Mouse (Mus musculus) midbrain, postnatal 0 days (tissue): Measurements from ENCODE around the gene Dbn1. TPM values are rescaled to one million over a fixed set of nuclear protein-coding genes. Genes with fewer than 3 reads are reported as not detected.

Source experiments
- ATAC-seq: fragments of 200-750 bp; cut with Nextera tagmentation; 2 replicates; pipeline ENCODE4 v1.8.0; 2017; ENCODE audit warnings: moderate number of reproducible peaks, mild to moderate bottlenecking, moderate TSS enrichment, moderate library complexity; ENCODE audit not compliant: low FRiP score
- DNase-seq: peaks from one replicate; pipeline ENCODE4 v3.0.0-alpha.2; 2015; ENCODE audit warnings: low spot score
- H3K27ac ChIP-seq: fragments of 300-500 bp; sonication (generic); 2 replicates; pipeline ENCODE4 v1.5.1; 2014; ENCODE audit warnings: low read depth, mild to moderate bottlenecking, low read length, mixed read lengths
- H3K27me3 ChIP-seq: fragments of 300-500 bp; sonication (generic); 2 replicates; pipeline ENCODE4 v1.6.1; 2014; ENCODE audit warnings: low read length, control low read depth, mixed read lengths; ENCODE audit not compliant: insufficient read depth
- H3K36me3 ChIP-seq: fragments of 300-500 bp; sonication (generic); 2 replicates; pipeline ENCODE4 v1.6.1; 2014; ENCODE audit warnings: low read length, control low read depth, mixed read lengths; ENCODE audit not compliant: insufficient read depth
- H3K4me1 ChIP-seq: fragments of 300-500 bp; sonication (generic); 2 replicates; pipeline ENCODE4 v1.6.1; 2014; ENCODE audit warnings: mild to moderate bottlenecking, control low read depth, antibody characterized with exemption, low read length, mixed read lengths; ENCODE audit not compliant: insufficient read depth
- H3K4me2 ChIP-seq: fragments of 300-500 bp; sonication (generic); 2 replicates; pipeline ENCODE4 v1.6.1; 2014; ENCODE audit warnings: low read depth, mild to moderate bottlenecking, low read length, mixed read lengths; ENCODE audit not compliant: poor library complexity, severe bottlenecking
- H3K4me3 ChIP-seq: fragments of 300-500 bp; sonication (generic); 2 replicates; pipeline ENCODE4 v1.5.1; 2014; ENCODE audit warnings: low read depth, mild to moderate bottlenecking, low read length, moderate library complexity
- H3K9ac ChIP-seq: fragments of 300-500 bp; sonication (generic); replicated peaks from 2 replicates; pipeline ENCODE4 v1.6.1; 2014; ENCODE audit warnings: mild to moderate bottlenecking, low read length, moderate library complexity, mixed read lengths; ENCODE audit not compliant: poor library complexity, severe bottlenecking
- H3K9me3 ChIP-seq: fragments of 300-500 bp; sonication (generic); 2 replicates; pipeline ENCODE4 v1.6.1; 2016; ENCODE audit warnings: low read length, control low read depth
- CTCF ChIP-seq: IDR thresholded peaks from 2 replicates; pipeline ENCODE4 v1.5.1; 2016; ENCODE audit warnings: antibody characterized with exemption, mild to moderate bottlenecking
- WGBS: fragments of 180-500 bp; shearing (Covaris S2); extraction: QIAGEN DNeasy Blood & Tissue Kit; methylation state at CpG from one replicate; pipeline ENCODE4 v1.1.7; 2014; 5-methylcytosine and 5-hydroxymethylcytosine counted together
- polyA plus RNA-seq: library from polyadenylated mRNA; unstranded; fragments of >200 nt; fragmentation: Nextera tagmentation; extraction: Ambion mirVana; gene quantifications from 2 replicates; pipeline ENCODE4 v1.2.1, GENCODE M21; 2015
- total RNA-seq: library from RNA; depleted of rRNA; stranded (reverse); fragments of >200 nt; gene quantifications from 2 replicates; pipeline ENCODE4 v1.2.3, GENCODE M21; 2014

Dbn1 gene
- total and polyA plus RNA-seq, 2 experiments from 2014 or later, result 484 to 510 TPM

DNA sequence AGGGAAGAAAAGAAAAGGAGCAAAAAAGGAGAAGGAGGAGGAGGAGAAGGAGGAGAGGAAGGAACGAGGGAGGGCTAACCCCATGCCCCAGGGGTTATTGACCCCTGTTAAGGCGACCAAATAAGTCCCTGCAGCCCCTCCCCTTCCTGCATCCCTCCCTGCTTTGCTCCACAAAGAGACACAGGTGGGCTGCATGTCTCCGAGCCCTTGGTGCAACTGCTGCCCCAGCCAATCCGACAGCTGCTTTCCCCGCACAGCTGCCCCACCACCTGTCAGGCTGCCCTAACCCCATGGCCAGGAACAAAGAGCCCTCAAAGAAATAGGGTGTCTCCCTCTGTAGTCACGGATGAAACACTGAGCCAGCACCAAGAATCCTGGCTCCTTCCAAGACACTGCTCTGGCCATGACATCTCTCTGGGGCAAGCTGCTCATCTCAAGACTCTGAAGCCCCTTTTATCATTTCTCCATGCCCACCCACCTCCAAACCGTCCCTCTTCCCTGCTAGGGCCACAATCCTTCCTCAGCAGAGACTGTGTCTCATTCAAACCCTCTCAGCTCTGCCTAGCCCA, 3.3 kb downstream of the Dbn1 start:
- Histone ChIP-seq H3K9me3 (no peaks in the 10 kb centered on the region), H3K9ac (peak overlapping the region; percentile 98), H3K4me1 (peaks cover 11% of the 10 kb centered on the region; the same call in 1 of the 2 replicates), H3K27me3 (no peaks in the 10 kb centered on the region), H3K27ac (peak overlapping the region; percentile 75), H3K4me2 (peak overlapping the region; percentile 97), H3K4me3 (peak overlapping the region; percentile 75), H3K36me3 (peaks cover 34% of the 10 kb centered on the region)
- TF ChIP-seq CTCF, result no peak
- no peak for ATAC-seq
- WGBS, result 14% methylated on average over 6 of the region's 7 CpGs
- DNase-seq, result no peak

DNA sequence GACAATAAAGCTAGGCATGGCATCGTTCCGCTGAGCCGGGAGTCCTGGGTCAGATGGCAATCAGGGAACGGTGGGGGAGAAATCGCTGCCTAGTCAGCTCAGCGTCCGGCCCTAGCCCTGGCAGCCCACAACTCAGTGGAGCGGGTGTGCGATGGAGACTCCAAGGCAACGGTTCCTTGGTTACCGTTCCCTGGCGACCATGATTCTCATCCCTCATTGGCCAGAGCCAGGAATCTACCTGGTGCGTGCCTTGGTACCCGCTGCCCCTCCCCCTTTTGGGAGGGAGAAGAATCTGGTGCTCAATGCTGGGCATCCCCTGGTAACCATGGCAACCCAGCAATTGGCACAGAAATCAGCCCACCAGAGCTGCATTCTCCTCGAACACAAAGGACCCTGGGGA, 4.3 kb downstream of the Dbn1 start:
- peak overlapping the region; percentile 97 for H3K4me2 ChIP-seq
- peak overlapping the region; percentile 98 for H3K9ac ChIP-seq
- H3K4me3 ChIP-seq, result peak overlapping the region; percentile 75
- H3K4me1 ChIP-seq, result peaks cover 11% of the 10 kb centered on the region; the same call in 1 of the 2 replicates
- ATAC-seq, result peak; percentile 79
- peak; percentile 95 for DNase-seq
- peak overlapping the region; percentile 75 for H3K27ac ChIP-seq
- no peaks in the 10 kb centered on the region for H3K27me3 ChIP-seq
- peaks cover 39% of the 10 kb centered on the region for H3K36me3 ChIP-seq
- WGBS, result 3% methylated on average over 15 of the region's 15 CpGs
- TF ChIP-seq CTCF, result no peak
- H3K9me3 ChIP-seq, result no peaks in the 10 kb centered on the region

DNA sequence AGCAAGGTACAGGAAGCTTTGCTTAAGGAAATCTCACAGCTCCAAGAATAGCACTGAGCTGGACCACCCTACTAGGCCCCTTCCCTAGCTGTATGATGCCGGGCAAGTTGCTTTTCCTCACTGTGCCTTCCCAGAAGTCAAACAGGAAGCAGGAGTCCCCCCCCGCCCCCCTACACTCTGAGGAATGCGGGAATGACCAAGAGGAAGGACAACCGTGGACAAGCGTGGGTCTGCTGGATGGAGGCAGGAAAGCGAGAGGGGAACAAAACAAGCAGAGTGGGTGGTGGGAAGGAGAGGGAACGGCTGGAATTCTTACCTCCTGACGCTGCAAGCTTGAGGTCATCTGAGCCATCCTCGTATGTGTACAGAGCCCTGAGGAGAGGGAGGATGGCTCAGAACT, 4.8 kb downstream of the Dbn1 start:
- ATAC-seq (no peak), DNase-seq (no peak)
- peak overlapping the region; percentile 75 for H3K27ac ChIP-seq
- peak overlapping the region; percentile 98 for H3K9ac ChIP-seq
- peak overlapping the region; percentile 97 for H3K4me2 ChIP-seq
- 32% methylated on average over 9 of the region's 9 CpGs for whole genome bisulfite sequencing
- H3K36me3 ChIP-seq, result peaks cover 39% of the 10 kb centered on the region
- no peaks in the 10 kb centered on the region for H3K9me3 ChIP-seq
- TF ChIP-seq CTCF, result no peak
- H3K4me1 ChIP-seq, result peaks cover 11% of the 10 kb centered on the region; the same call in 1 of the 2 replicates
- H3K27me3 ChIP-seq, result no peaks in the 10 kb centered on the region
- peak overlapping the region; percentile 75 for H3K4me3 ChIP-seq

DNA sequence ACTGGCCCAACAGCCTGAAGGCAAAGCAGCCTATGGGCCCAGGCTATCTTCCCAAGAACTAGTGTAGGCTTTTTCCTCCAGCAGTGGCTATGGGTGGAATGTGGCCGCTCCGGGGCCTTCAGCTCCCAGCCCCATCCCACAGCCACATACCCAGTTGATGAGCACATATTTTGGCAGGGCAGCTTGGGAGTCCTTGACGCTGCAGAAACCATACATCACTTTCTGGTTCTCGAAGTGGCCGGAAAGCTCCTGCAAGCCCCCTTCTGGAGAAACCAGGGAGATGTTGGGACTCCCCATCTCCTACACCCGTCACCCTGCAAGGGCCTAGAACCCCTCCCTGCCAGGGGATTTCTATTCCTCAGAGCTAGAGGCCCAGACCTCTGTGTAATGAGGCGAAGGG, 5.4 kb downstream of the Dbn1 start:
- no peaks in the 10 kb centered on the region for H3K9me3 ChIP-seq
- peak overlapping the region; percentile 32; the same call in 1 of the 2 replicates for H3K27ac ChIP-seq
- ATAC-seq (no peak), DNase-seq (no peak)
- H3K36me3 ChIP-seq, result peaks cover 40% of the 10 kb centered on the region
- H3K9ac ChIP-seq, result no peak overlapping the region
- 62% methylated on average over 7 of the region's 7 CpGs for WGBS
- peak; percentile 9; the same call in 1 of the 2 replicates for TF ChIP-seq CTCF
- H3K4me2 ChIP-seq, result peak overlapping the region; percentile 97
- no peaks in the 10 kb centered on the region for H3K27me3 ChIP-seq
- no peak overlapping the region; the same call in none of the 2 replicates for H3K4me3 ChIP-seq
- peaks cover 11% of the 10 kb centered on the region; the same call in 1 of the 2 replicates for H3K4me1 ChIP-seq

DNA sequence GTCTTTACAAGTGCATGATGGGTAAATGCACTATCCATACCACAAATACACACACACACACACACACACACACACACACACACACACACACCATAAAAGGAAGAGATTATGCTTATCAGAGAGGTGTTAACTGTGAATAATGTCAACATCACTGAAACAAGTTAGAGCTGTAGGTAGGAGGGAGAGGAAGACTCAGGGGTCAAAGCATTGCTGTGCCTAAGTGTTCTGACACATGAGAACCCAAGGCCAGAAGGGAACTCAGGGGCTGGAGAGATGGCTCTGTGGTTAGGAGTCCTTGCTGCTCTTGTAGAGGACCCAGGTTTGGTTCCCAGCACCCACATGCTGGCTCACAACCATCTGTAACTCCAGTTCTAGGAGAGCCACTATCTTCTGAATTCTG, 8.0 kb downstream of the Dbn1 start:
- Histone ChIP-seq H3K4me1 (peaks cover 11% of the 10 kb centered on the region; the same call in 1 of the 2 replicates), H3K27me3 (no peaks in the 10 kb centered on the region), H3K4me3 (no peak overlapping the region), H3K9me3 (no peaks in the 10 kb centered on the region), H3K36me3 (peaks cover 63% of the 10 kb centered on the region), H3K27ac (no peak overlapping the region), H3K4me2 (no peak overlapping the region), H3K9ac (no peak overlapping the region)
- no peak for ATAC-seq
- no peak for TF ChIP-seq CTCF
- DNase-seq, result no peak

DNA sequence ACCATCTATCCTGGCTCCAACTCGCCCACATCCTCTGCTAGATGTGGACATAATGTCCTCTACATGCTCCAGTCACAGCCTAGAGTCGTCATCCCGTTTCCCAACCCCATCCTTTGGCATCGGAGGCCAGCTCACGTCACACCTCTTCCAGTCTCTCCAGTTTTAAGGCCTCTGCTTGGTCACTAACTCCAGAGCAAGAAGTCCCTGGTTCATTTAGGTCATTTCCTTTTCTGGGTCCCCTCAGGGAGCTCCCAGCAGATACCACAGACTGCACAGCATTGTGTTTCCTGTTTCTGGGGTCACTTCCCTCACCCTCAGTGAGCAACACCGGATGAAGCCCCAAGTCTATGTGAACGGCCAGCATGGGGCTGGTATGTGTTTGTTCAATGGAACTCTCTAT, 8.9 kb downstream of the Dbn1 start:
- no peak for ATAC-seq
- 87% methylated on average over 7 of the region's 7 CpGs for WGBS
- Histone ChIP-seq H3K4me3 (no peak overlapping the region), H3K9ac (no peak overlapping the region), H3K4me1 (peaks cover 10% of the 10 kb centered on the region; the same call in 1 of the 2 replicates), H3K4me2 (no peak overlapping the region), H3K27ac (0 out of 2 replicates have a peak overlapping the region, but pooled peaks have one; percentile 7), H3K9me3 (no peaks in the 10 kb centered on the region), H3K27me3 (no peaks in the 10 kb centered on the region), H3K36me3 (peaks cover 68% of the 10 kb centered on the region)
- no peak for DNase-seq
- no peak for TF ChIP-seq CTCF
